Comparison of ENCODE assay signal across 17 mouse cellular contexts in the genomic region with DNA sequence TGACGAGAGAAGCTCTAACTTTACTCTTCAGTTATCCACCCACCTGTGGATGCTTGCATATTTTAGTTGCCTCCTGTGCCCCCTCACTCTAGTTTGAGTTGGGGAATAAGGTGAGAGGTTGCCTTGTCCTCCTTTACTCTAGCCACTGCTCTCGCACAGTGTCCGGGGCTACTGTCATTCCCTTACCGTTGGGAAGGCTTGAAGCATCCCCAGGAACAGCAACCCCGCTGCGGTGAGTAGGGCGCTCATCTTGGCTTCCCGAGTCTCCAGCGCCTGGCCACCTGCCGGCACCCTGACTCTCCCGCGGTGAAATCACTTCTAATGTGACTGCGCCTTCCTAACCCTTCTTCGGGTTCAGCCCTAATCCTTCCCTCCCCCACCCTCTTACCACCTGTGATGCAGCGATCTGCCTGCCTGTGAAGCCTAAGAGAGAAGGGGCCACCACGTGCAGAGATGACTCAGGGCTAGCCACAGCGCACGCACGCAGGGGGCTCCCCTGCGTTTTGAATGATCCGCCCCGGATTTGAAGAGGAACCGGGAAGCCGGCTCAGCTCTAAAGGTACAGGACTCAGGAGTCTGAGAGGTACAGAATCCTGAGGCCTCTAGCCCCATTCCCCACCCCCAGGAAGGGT. TPM values are rescaled to one million over a fixed set of nuclear protein-coding genes. Genes with fewer than 3 reads are reported as not detected.
DNase-seq lines count a peak whose midpoint lies in the region; ATAC-seq lines count a peak whose summit lies in the region.
"Had no signal": no experiment of that assay in that cellular context is flagged by ENCODE, and none has a peak within 500 bp of the region (broad histone marks: within the 10 kb centered on the region; RNA-seq: fewer than 3 reads in every experiment).

A gene (minus strand): TSS at position 329 of the 632 bp plus-strand sequence.

- no peak within 1 kb of the TSS for H3K9ac ChIP-seq in hindbrain, embryonic 15.5 days
- H3K9ac ChIP-seq in hindbrain, embryonic 13.5 days, result no peak within 1 kb of the TSS
- H3K9ac ChIP-seq: embryonic facial prominence, embryonic 15.5 days; heart, embryonic 13.5 days had no signal

- no peaks in the 10 kb centered on the region for H3K9me3 ChIP-seq in hindbrain, embryonic 15.5 days
- H3K9me3 ChIP-seq in hindbrain, embryonic 13.5 days, result no peaks in the 10 kb centered on the region
- H3K9me3 ChIP-seq: embryonic facial prominence, embryonic 15.5 days; heart, embryonic 13.5 days had no signal

- H3K4me2 ChIP-seq in hindbrain, embryonic 15.5 days, result peak within 1 kb of the TSS; percentile 32
- H3K4me2 ChIP-seq in hindbrain, embryonic 13.5 days, result no peak within 1 kb of the TSS
- H3K4me2 ChIP-seq: embryonic facial prominence, embryonic 15.5 days; heart, embryonic 13.5 days; liver, embryonic 11.5 days had no signal

- no peak within 1 kb of the TSS for H3K27ac ChIP-seq in hindbrain, embryonic 15.5 days (replicated peaks)
- H3K27ac ChIP-seq in hindbrain, embryonic 13.5 days, result no peak within 1 kb of the TSS
- H3K27ac ChIP-seq: embryonic facial prominence, embryonic 15.5 days; heart, embryonic 13.5 days had no signal

- intact Hi-C loops in left cerebral cortex, postnatal 25 days (cut with DNase I), result no loop called here

- ATAC-seq in hindbrain, embryonic 15.5 days (ENCODE audit: low FRiP score, low read depth), result no peak
- ATAC-seq in hindbrain, embryonic 13.5 days (ENCODE audit: low FRiP score), result no peak
- peak; percentile 51 for ATAC-seq in common myeloid progenitor, adult 5-6 weeks (replicated peaks; ENCODE audit: low read depth, poor library complexity, severe bottlenecking)

- peaks cover 9% of the 10 kb centered on the region; the same call in 1 of the 2 replicates for H3K27me3 ChIP-seq in hindbrain, embryonic 15.5 days
- peaks cover 16% of the 10 kb centered on the region for H3K27me3 ChIP-seq in hindbrain, embryonic 13.5 days
- no peaks in the 10 kb centered on the region for H3K27me3 ChIP-seq in splenic B cell, adult 2 months (ENCODE audit: control insufficient read depth, insufficient read depth, low read length, poor library complexity, severe bottlenecking)

- 4% methylated on average over 24 of the region's 24 CpGs for WGBS in hindbrain, embryonic 15.5 days
- 4% methylated on average over 24 of the region's 24 CpGs for WGBS in hindbrain, embryonic 13.5 days

- no peaks in the 10 kb centered on the region for H3K36me3 ChIP-seq in hindbrain, embryonic 15.5 days
- no peaks in the 10 kb centered on the region for H3K36me3 ChIP-seq in hindbrain, embryonic 13.5 days
- H3K36me3 ChIP-seq in splenic B cell, adult 2 months (ENCODE audit: control insufficient read depth, insufficient read depth, low read length, poor library complexity, severe bottlenecking), result no peaks in the 10 kb centered on the region
- H3K36me3 ChIP-seq: embryonic facial prominence, embryonic 15.5 days; heart, embryonic 13.5 days had no signal

- DNase-seq in CD4-positive helper T cell, adult 2 months (ENCODE audit: low read depth, low spot score), result peak; percentile 81
- peak; percentile 56 for DNase-seq in splenic B cell, adult 2 months (ENCODE audit: low read depth, low spot score)
- no peak for DNase-seq in left cerebral cortex, postnatal 25 days (ENCODE audit: low spot score in 2 of 2)
- DNase-seq in adrenal gland, postnatal 14 days, result no peak
- DNase-seq in spleen, postnatal 36 days (ENCODE audit: low spot score in 2 of 2), result no peak
- DNase-seq: cerebellum, postnatal 14 days; kidney, adult 9 months; layer of hippocampus, postnatal 36 days; lung, postnatal 10 days; retina, postnatal 1 day had no signal

- H3K4me1 ChIP-seq in hindbrain, embryonic 15.5 days (replicated peaks), result no peaks in the 10 kb centered on the region
- H3K4me1 ChIP-seq in hindbrain, embryonic 13.5 days (replicated peaks), result 0 out of 2 replicates have a peak, but pooled peaks cover 5% of the 10 kb centered on the region
- H3K4me1 ChIP-seq: embryonic facial prominence, embryonic 15.5 days; heart, embryonic 13.5 days had no signal

- no peak within 1 kb of the TSS for H3K4me3 ChIP-seq in hindbrain, embryonic 15.5 days
- H3K4me3 ChIP-seq in hindbrain, embryonic 13.5 days, result no peak within 1 kb of the TSS
- H3K4me3 ChIP-seq: embryonic facial prominence, embryonic 15.5 days; heart, embryonic 13.5 days had no signal

RNA-seq across cellular contexts. Expression of the gene that starts here (rescaled TPM):
- polyA plus RNA-seq in hindbrain, embryonic 15.5 days (2015; fragmentation: Nextera tagmentation; extraction: Ambion mirVana), result 0.29 and 0.58 TPM in 2 replicates
- 0.12 TPM in 2 replicates for polyA plus RNA-seq in hindbrain, embryonic 13.5 days (2015; fragmentation: Nextera tagmentation; extraction: Ambion mirVana)
- total RNA-seq in common myeloid progenitor, adult 5-6 weeks (2017), result 0.05 and 0.29 TPM in 2 replicates
- 1 to 10 TPM in 1 of 2 experiments, under 1 TPM in 1; 0.69 to 1.2 TPM for total RNA-seq in left cerebral cortex, postnatal 25 days (2021)
- total RNA-seq in adrenal gland, postnatal 14 days (2021), result 0.30 and 0.45 TPM in 2 replicates
- polyA plus RNA-seq: C2C12; liver, embryonic 11.5 days had no signal

Comparison
In these comparisons a context has a peak if more than half of its experiments do, and no peak if none do; other contexts are left out.
1. Peak in ATAC-seq in common myeloid progenitor, adult 5-6 weeks; RNA of the gene not detected or under 1 TPM.
2. DNase-seq: peak in CD4-positive helper T cell, adult 2 months (single experiment) and splenic B cell, adult 2 months (single experiment); none in left cerebral cortex, postnatal 25 days (0 of 2), adrenal gland, postnatal 14 days (single experiment) and spleen, postnatal 36 days (0 of 2).